Mouse (Mus musculus): Measurements from ENCODE around the gene Thsd7a.

Thsd7a gene

DNA sequence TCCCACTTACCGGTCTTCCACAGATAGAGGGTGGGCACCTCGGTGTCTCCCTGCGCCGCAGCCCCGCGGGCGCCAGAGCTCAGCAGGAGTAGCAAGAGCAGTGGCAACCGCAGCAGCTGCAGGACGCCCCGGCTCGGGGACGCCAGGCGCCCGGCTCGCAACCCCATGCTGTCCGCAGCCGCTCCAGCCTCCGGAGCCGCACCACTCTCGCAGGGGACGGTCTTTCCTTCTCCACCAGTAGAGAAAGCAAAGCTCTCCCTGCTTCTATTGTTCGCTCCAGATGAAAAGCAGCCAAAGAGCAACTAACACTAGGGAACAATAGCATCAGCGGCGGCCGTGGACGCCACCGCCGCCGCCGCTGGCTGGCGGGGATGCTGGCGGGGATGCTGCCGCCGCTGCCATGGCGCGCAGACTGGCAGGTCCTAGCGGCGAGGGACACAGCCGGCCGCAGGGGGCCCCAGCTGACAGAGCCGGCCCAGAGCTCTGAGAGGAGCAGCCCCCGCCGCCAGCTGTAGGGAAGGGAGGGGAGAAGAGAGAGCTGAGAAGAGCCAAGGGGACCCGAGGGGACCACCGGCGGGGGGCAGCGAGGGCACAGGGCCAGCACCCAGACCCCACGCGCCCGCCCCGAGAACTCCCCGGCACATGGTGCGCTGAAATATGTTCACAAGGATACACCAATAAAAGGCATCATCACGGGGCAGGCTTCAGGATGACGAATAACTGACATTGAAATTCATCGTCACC is at the start of gene Thsd7a:
Thsd7a (minus strand) TSS at position 624 of the 744 bp plus-strand sequence.
- DNase-seq (ENCODE audit: low spot score): peak; percentile 82

DNA sequence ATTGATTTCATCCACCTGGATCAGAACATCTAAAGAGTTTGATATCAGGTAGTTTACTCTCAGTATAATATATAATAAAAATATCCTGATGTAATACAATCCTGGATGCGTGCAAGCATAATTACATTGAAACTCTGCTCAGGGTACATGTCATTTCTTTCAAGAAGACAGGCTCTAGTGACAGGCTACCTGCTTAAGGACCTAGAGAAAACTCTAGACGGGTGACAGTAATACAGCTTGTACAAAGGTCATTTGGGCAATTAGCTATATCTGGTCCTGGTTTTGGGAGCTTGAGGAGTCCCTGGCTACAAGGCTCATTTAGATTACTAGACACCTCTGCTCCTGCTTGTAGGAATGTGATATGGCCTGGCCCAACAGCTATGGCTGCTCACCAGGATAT is 37.9 kb upstream of the Thsd7a start:
- no peak for DNase-seq (ENCODE audit: low spot score)

DNA sequence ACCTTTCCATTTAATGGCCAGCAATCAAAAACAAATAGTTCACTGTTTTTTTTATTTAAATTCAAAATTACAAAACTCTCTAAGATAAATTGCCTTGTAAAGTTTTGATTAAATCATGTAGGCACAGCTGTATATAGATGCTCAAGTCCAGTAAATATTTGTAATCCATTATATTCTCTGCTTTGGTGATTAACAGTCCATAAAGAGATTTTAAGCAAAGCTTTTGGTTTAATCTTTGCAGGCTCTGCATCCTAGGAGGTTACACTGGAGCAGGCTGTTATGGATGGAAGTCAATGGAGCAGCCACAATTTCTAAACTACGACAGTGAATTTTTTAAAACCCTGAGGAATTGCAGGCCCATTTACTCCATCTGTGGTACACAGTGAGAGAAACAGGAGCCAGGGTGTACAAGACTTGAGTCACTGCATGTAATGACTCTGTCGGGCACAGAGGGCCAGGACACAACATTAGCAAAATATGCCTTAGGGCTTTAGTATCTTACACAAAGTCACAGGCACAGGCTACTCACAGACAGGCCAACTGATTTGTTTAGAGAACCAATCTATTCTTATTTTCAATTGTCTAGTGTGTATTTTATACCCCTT is 37.3 kb upstream of the Thsd7a start:
- peak; percentile 39 for DNase-seq (ENCODE audit: low spot score)

DNA sequence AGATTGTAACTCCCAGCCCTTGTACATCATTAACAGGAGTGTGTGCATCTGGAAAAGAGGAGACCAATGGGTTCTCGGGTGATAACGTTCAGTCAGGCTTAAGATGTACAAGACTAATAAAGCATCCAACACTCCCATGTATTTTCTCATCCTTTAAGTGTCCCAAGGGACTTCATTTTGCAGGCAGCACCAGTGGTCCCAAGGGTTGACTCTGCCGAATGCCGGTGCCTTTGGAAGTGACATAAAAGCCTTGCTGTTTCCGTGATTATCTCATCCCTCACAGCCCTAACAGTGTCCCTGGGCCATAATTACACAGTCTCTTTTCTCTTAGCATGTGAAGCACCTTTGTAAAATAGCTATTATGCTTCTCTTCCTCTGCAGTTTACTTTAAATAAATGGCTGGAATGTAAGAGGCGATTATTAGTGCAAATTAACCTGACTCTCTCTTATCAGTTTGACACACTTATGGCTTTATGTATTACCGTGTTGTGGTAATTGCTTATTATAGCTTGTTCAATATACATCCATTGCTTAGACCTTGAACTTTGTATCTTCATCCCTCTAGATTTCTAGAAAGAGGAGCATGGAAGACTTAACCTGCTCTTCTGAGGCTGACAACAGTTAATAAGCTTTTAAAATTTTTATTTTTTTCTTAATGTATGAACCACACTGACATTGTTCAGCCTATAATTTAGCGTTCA is 35.9 kb upstream of the Thsd7a start:
- peak; percentile 41 for DNase-seq (ENCODE audit: low spot score)

DNA sequence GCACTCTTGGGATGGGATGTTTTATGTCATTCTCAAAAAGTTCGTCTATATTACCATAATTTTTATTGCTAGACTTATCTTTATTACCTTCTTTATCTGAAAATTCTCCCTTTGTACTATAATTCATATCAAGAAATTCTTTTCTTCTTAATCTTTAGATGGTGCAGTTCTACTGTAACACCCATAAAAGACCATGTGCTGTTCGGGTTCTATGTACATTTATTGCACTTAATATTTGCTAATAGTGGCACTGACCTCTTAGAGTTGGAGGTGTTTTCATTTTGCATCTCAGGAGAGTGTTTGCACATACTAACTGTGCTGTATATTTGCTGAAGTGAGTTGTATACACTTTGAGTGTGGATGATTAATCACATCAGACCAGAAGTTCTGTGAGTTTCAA is 23.6 kb upstream of the Thsd7a start:
- no peak for DNase-seq (ENCODE audit: low spot score)

DNA sequence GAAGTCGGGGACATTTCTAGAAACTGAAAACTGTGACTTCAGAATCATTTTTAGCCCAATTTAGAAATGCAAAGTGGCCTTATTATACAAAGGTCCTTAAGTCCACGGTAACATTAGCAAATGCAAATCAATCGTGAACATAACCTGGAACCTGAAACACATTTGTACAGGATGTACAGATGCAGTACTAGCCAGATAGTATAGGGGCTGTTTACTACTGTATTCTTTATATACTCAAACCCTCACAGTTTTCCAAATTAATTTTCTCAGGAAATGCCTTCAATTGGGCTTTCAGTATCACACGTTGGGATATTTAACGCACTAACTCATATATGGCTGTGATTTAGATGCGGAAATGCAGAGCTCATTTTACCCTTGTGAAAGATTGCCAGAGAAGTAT is 16.0 kb upstream of the Thsd7a start:
- DNase-seq (ENCODE audit: low spot score): no peak

DNA sequence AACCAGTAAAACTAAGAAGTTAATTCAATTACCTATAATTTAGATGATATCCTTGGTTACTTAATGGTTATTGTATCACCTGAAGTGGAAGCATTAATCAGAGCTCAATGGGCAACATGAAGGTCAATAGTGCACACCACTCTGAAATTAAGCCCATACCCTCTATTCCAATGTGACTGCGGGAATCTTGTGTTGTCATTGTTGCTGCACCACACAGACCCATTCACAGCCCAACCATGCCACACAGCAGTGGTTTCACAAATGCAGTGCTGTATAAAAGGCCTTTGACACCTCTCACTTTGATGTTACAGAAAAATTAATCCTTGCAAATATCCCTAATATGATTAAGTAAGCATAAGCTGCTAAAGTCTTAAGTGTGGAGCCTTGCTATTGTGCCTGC is 15.4 kb upstream of the Thsd7a start:
- no peak for DNase-seq (ENCODE audit: low spot score)

DNA sequence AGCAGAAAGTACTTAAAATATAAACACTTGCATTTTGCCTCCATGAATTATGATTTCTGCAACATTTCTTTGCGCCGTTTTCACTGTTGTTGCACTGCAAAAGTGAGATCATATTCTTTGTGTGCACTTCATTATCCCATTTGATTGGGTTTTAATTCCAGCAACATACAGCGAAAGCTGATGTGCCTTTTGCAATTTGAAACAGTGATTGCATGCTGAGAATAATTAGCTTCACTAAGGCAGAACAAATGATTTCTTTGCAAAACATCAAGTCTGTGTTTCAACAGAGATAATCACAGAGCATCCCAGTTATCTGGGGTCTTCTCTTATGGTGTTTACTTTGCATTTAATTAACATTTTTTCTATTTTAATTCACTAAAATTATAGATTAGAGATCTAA is 14.6 kb upstream of the Thsd7a start:
- no peak for DNase-seq (ENCODE audit: low spot score)

DNA sequence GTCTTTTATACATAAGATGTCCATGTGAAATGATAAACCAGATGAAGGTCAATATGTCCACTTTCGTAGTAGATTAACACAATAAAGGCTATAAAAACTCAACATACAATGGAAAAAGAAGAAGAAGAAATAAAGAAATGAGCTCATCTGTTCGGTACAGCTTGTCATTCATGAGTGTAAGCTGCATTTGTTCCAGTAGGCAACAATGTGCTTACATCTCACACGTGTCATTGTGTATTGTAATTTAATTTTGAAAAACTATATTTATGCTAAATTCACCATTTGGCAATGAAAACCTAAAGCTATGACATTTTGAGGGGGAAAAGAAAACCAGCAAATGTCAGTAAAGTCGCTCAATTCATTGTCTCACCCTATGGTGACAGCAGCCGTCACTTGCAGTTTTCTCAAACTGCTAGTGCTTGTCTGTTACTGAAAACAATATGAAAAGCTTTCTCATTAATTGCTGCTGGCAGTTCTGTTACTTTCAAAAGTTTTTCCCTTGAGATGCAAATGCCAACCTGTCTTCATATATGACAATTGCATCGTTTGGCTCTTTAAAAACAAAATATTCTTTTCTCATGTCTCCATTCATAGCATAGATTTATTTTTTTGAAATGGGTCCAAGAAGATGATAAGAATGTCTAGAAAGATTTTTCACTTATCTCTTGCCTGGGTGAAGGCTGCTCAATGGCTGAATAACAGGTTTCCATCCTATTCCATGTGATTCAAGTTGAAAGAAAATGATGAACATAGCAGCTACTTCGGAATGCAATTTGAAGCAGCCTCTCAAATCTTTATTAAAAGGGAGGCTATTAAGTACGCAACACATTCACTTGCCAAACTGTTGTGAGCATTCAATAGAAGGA is 10.4 kb upstream of the Thsd7a start:
- DNase-seq (ENCODE audit: low spot score): no peak

- DNase-seq (ENCODE audit: low spot score): no peak
These were observed 3.1 kb upstream of the Thsd7a start for GRCm38 (mm10) chr6:12752297-12752696.

- peak; percentile 43 for DNase-seq (ENCODE audit: low spot score)
These were observed 1.2 kb upstream of the Thsd7a start for GRCm38 (mm10) chr6:12750441-12750840.

- no peak for DNase-seq (ENCODE audit: low spot score)
These were observed 461 bp upstream of the Thsd7a start for GRCm38 (mm10) chr6:12749531-12750210.

DNA sequence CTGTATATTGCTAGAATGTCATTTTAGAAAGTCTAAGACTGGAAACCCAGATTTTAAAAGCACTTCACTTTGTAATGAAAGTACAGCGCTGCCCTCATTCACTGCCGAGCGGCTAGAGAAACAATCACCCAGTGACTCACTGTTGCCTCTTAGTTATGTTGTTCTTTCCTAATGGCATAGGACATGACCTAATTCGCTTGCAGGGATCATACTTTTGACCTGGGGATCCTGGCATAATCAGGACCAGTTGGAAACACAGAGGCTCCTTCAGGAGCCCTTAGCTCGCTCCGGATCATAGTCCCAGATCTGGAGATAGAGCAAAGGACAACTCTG is 790 bp downstream of the Thsd7a start:
- DNase-seq (ENCODE audit: low spot score): no peak

GRCm38 (mm10) chr6:12747856-12748450 is 1.3 kb downstream of the Thsd7a start:
- peak; percentile 60 for DNase-seq (ENCODE audit: low spot score)

GRCm38 (mm10) chr6:12742791-12743190 is 6.4 kb downstream of the Thsd7a start:
- no peak for DNase-seq (ENCODE audit: low spot score)

DNA sequence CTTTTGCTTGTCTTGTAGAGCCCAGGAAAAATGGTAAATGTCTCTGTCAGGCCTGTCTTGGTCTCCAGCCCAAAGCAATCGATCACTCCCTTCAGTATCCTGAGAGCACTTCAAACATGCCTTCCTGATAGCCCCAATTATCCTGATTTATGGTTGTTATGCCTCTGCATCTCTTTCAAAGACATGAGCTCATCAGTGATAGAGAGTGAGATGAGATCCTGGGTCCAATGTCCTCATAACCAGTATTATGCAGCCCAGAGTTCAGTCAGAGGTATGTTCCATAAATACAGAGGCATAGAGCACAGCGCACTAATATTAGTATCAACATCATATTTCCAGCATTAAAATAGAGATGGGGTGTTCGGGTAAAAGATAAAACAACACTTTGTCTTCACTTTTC is 15.3 kb downstream of the Thsd7a start:
- no peak for DNase-seq (ENCODE audit: low spot score)

DNA sequence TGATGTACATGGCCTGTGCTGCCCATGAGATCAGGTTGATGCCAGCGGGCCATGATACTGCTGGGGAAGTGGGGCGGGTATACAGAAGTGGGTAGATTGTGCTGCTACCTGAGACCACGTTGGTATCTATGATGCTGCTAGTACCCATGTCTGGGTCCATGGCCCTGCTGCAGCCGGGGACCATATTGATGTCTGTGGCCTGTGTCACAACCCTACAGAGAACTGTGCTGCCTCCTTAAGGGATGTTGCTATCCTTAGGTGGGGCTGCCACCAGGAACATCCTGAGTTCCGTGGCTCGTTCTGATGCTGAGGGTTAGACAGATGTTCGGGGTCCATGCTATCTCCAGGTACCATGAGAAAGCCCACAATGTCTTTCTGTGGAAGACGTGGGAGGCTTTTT is 33.1 kb downstream of the Thsd7a start:
- DNase-seq (ENCODE audit: low spot score): no peak

GRCm38 (mm10) chr6:12712581-12712980 is 36.6 kb downstream of the Thsd7a start:
- DNase-seq (ENCODE audit: low spot score): peak; percentile 34

- no peak for DNase-seq (ENCODE audit: low spot score)
These were observed 46.3 kb downstream of the Thsd7a start for GRCm38 (mm10) chr6:12702925-12703324.

DNA sequence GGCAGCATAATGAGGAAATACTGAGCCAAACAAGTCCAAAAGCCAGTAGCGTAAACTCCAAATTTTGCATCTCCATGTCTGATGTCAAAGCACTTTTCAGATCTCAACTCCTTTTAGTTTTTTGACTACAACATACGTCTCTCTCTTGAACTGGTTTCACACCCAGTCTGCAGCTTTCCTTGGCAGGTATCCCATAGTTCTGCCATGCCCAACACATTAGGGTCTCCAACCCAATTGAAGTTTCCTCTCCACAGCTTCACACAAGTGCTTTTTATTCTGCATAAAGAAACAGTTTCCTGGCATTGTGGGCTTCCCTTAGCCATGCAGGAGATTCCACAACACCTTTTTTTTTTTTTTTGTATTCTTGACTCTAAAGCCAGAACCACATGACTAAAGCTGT is 50.1 kb downstream of the Thsd7a start:
- no peak for DNase-seq (ENCODE audit: low spot score)

DNA sequence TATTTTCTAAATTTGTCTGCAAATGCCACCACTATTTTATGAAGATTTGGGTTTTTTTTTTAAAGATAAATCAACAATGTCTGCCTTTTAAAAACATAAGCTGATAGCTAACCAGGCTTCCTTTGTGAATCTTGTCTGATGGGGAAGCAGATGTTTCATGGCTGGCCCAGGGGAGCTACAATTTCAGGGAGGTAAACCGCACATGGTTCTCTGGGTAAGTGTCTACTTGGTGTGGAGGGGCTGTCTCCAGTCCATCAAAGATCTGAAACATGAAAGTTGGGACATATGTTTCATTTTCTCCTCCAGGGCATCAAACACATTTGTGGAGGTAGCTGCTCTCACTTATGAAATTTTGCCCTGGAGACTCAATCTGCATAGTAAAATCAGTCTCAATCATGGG is 55.5 kb downstream of the Thsd7a start:
- DNase-seq (ENCODE audit: low spot score): no peak

Measured in retina, embryonic 14.5 days (tissue).